Mouse (Mus musculus): ENCODE data around the gene Ankrd33b. TPM values are rescaled to one million over a fixed set of nuclear protein-coding genes. Genes with fewer than 3 reads are reported as not detected.

The Ankrd33b gene
- total RNA-seq, 2 experiments from 2014 or later: 53.2 to 54.2 TPM

- DNase-seq: no peak
These were observed 65.1 kb downstream of the Ankrd33b start for GRCm38 (mm10) chr15:31302293-31302990.

- peak in 1 of 2 experiments; percentile 29 for DNase-seq
These were observed 68.1 kb downstream of the Ankrd33b start for GRCm38 (mm10) chr15:31299258-31299917.

GRCm38 (mm10) chr15:31297777-31298137 is 69.8 kb downstream of the Ankrd33b start:
- DNase-seq: no peak

GRCm38 (mm10) chr15:31296882-31297776 is 70.4 kb downstream of the Ankrd33b start:
- DNase-seq: no peak

- no peak for DNase-seq
These were observed 73.2 kb downstream of the Ankrd33b start for GRCm38 (mm10) chr15:31294311-31294710.

- DNase-seq: no peak
These were observed 74.9 kb downstream of the Ankrd33b start for GRCm38 (mm10) chr15:31292627-31293026.

GRCm38 (mm10) chr15:31285695-31286094 is 81.8 kb downstream of the Ankrd33b start:
- no peak for DNase-seq

GRCm38 (mm10) chr15:31284922-31285631 is 82.4 kb downstream of the Ankrd33b start:
- DNase-seq: peak; percentile 43 to 55

- no peak for DNase-seq
These were observed 83.4 kb downstream of the Ankrd33b start for GRCm38 (mm10) chr15:31284142-31284541.

GRCm38 (mm10) chr15:31282353-31282752 is 85.2 kb downstream of the Ankrd33b start:
- DNase-seq: no peak

- DNase-seq: no peak
These were observed 85.7 kb downstream of the Ankrd33b start for GRCm38 (mm10) chr15:31281830-31282229.

- no peak for DNase-seq
These were observed 86.8 kb downstream of the Ankrd33b start for GRCm38 (mm10) chr15:31280683-31281082.

- DNase-seq: no peak
These were observed 87.5 kb downstream of the Ankrd33b start for GRCm38 (mm10) chr15:31280059-31280458.

GRCm38 (mm10) chr15:31279577-31280004 is 87.9 kb downstream of the Ankrd33b start:
- no peak for DNase-seq

GRCm38 (mm10) chr15:31279120-31279519 is 88.4 kb downstream of the Ankrd33b start:
- no peak for DNase-seq

GRCm38 (mm10) chr15:31278090-31278489 is 89.4 kb downstream of the Ankrd33b start:
- no peak for DNase-seq

GRCm38 (mm10) chr15:31273509-31273908 is 94.0 kb downstream of the Ankrd33b start:
- DNase-seq: no peak

GRCm38 (mm10) chr15:31272695-31273094 is 94.8 kb downstream of the Ankrd33b start:
- no peak for DNase-seq

- DNase-seq: no peak
These were observed 98.0 kb downstream of the Ankrd33b start for GRCm38 (mm10) chr15:31269558-31269957.

- no peak for DNase-seq
These were observed 99.4 kb downstream of the Ankrd33b start for GRCm38 (mm10) chr15:31268148-31268547.

- no peak for DNase-seq
These were observed 101.7 kb downstream of the Ankrd33b start for GRCm38 (mm10) chr15:31265845-31266244.

- DNase-seq: no peak
These were observed 102.1 kb downstream of the Ankrd33b start for GRCm38 (mm10) chr15:31265404-31265803.
